Mouse (Mus musculus) heart, postnatal 0 days (tissue): ENCODE data around the gene 4931429L15Rik. TPM values are rescaled to one million over a fixed set of nuclear protein-coding genes. Genes with fewer than 3 reads are reported as not detected.
A peak's percentile ranks its signal among the peaks of the same experiment; 100 is the strongest.

Experiments
- ATAC-seq: fragments of 200-750 bp; cut with Nextera tagmentation; 2 replicates; pipeline ENCODE4 v1.8.0; 2017; ENCODE audit warnings: low read depth, moderate number of reproducible peaks, moderate library complexity; ENCODE audit not compliant: insufficient read depth
- DNase-seq: peaks from one replicate; pipeline ENCODE4 v3.0.0-alpha.2; 2016; ENCODE audit warnings: low spot score
- H3K27ac ChIP-seq: fragments of 300-500 bp; sonication (generic); 2 replicates; pipeline ENCODE4 v1.5.1; 2014; ENCODE audit warnings: low read depth, mild to moderate bottlenecking
- H3K27me3 ChIP-seq: fragments of 300-500 bp; sonication (generic); 2 replicates; pipeline ENCODE4 v1.6.1; 2014; ENCODE audit warnings: low read length, mixed read lengths; ENCODE audit not compliant: control insufficient read depth, insufficient read depth
- H3K36me3 ChIP-seq: fragments of 300-500 bp; sonication (generic); replicated peaks from 2 replicates; pipeline ENCODE4 v1.6.1; 2014; ENCODE audit warnings: low read length, mixed read lengths; ENCODE audit not compliant: control insufficient read depth, insufficient read depth
- H3K4me1 ChIP-seq: fragments of 300-500 bp; sonication (generic); 2 replicates; pipeline ENCODE4 v1.6.1; 2014; ENCODE audit warnings: antibody characterized with exemption; ENCODE audit not compliant: control insufficient read depth, insufficient read depth
- H3K4me2 ChIP-seq: fragments of 300-500 bp; sonication (generic); 2 replicates; pipeline ENCODE4 v1.6.1; 2014; ENCODE audit warnings: low read depth, mild to moderate bottlenecking, low read length, moderate library complexity
- H3K4me3 ChIP-seq: fragments of 300-500 bp; sonication (generic); 2 replicates; pipeline ENCODE4 v1.5.1; 2014; ENCODE audit warnings: low read depth, low read length
- H3K9ac ChIP-seq: fragments of 300-500 bp; sonication (generic); replicated peaks from 2 replicates; pipeline ENCODE4 v1.6.1; 2014; ENCODE audit warnings: low read depth, low read length, mixed read lengths
- H3K9me3 ChIP-seq: fragments of 300-500 bp; sonication (generic); replicated peaks from 2 replicates; pipeline ENCODE4 v1.6.1; 2016; ENCODE audit warnings: low read length; ENCODE audit not compliant: control insufficient read depth
- CTCF ChIP-seq: IDR thresholded peaks from 2 replicates; pipeline ENCODE4 v1.5.1; 2016; ENCODE audit warnings: antibody characterized with exemption, control low read depth, low read depth
- EP300 ChIP-seq: IDR thresholded peaks from 2 replicates; pipeline ENCODE4 v1.6.1; 2016; ENCODE audit warnings: antibody characterized with exemption, low read depth
- WGBS: fragments of 180-500 bp; shearing (Covaris S2); extraction: QIAGEN DNeasy Blood & Tissue Kit; methylation state at CpG from one replicate; pipeline ENCODE4 v1.1.7; 2014; 5-methylcytosine and 5-hydroxymethylcytosine counted together
- polyA plus RNA-seq: library from polyadenylated mRNA; unstranded; fragments of >200 nt; fragmentation: Nextera tagmentation; extraction: Ambion mirVana; gene quantifications from 2 replicates; pipeline ENCODE4 v1.2.1, GENCODE M21; 2015
- total RNA-seq: library from RNA; depleted of rRNA; stranded (reverse); fragments of >200 nt; gene quantifications from 2 replicates; pipeline ENCODE4 v1.2.3, GENCODE M21; 2014; ENCODE audit warnings: low replicate concordance

Gene 4931429L15Rik
- total and polyA plus RNA-seq, 2 experiments from 2014 or later, result not detected

DNA sequence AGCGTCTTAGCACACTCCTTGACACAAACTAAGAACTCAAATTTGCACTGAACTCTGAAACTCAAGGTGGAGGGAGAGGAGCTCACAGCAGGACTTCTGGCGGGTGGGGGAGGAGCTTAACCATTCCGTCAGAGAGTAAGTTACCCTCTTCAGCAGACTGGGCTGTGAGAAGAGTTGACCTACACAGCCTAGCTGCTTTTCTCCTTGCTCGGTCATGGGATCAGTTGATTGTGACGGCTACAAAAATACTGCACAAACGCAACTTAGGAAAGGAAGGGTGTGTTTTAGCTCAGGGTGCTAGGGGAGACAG lies 10.8 kb upstream of the 4931429L15Rik start:
- no peak for ATAC-seq
- Histone ChIP-seq H3K36me3 (no peaks in the 10 kb centered on the region), H3K27me3 (peaks cover 14% of the 10 kb centered on the region; the same call in 1 of the 2 replicates), H3K4me2 (no peak overlapping the region), H3K9me3 (no peaks in the 10 kb centered on the region), H3K4me3 (no peak overlapping the region), H3K4me1 (peaks cover 10% of the 10 kb centered on the region; the same call in 1 of the 2 replicates), H3K27ac (no peak overlapping the region), H3K9ac (no peak overlapping the region)
- no peak for DNase-seq
- no peak for TF ChIP-seq CTCF
- TF ChIP-seq EP300, result no peak
- 33% methylated on average over 6 of the region's 6 CpGs for WGBS

DNA sequence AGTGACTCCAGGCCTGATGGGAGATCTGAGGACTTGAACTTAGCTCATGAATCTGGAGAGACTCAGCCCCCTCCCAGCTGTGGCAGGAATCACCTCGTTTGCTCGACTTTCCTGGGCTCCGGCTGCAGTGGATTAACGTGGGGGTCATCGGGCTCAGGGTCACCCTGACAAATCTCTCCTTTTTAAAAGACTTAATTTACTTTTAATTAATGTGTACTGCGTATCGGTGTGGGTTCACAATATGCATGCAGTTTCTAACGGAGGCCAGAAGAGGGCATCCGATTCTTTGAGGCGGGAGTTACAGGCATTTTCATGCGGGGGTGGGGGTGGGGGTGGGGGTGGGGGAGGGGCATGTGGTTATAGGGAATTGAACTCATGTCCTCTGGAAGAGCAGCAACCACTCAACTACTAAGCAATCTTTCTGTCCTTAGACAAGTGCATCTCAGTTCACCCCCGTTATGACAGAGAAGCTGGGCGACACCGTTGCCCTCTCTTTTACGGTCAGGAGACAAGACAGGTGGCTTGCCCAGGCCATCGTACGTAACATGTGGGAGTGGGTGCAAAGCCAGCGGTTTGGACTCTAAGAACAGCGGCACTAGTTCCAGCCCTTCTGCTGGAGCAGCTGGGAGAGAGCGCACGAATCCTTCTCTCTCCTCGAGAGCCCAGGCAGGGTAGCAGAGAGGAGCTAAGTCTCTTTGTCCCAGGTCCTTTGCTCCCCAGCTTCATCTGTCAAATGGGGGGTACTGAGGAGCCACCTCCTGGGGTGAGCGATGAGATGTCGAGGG lies 10.2 kb upstream of the 4931429L15Rik start:
- Histone ChIP-seq H3K9me3 (no peaks in the 10 kb centered on the region), H3K27me3 (peaks cover 10% of the 10 kb centered on the region; the same call in 1 of the 2 replicates), H3K9ac (no peak overlapping the region), H3K4me3 (peak overlapping the region; percentile 38; the same call in 1 of the 2 replicates), H3K36me3 (no peaks in the 10 kb centered on the region), H3K27ac (no peak overlapping the region), H3K4me1 (peaks cover 10% of the 10 kb centered on the region; the same call in 1 of the 2 replicates), H3K4me2 (peak overlapping the region; percentile 64; the same call in 1 of the 2 replicates)
- WGBS, result 22% methylated on average over 24 of the region's 24 CpGs
- no peak for DNase-seq
- no peak for ATAC-seq
- no peak for TF ChIP-seq CTCF
- TF ChIP-seq EP300, result no peak

DNA sequence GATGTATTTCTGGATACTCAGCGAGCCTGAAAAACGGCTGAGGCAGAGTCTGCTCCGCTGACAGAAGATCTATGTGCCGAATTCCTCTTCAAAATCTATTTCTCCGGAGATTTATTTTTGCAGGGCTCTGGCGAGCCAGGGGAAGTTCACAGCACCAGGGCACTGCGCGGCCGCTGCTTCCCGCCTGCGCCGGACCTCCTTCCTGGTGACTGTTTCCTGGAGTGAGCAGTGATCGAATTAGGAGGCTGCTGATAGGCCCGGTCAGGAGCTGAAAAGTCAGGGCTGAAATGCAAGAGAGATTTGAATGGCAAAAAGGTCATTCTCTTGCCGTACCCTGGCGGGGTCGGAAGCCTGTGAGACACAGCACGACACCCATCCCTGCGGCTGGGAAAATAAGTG lies 9.5 kb upstream of the 4931429L15Rik start:
- DNase-seq, result no peak
- H3K27ac ChIP-seq, result peak overlapping the region; percentile 27; the same call in 1 of the 2 replicates
- peak overlapping the region; percentile 64 for H3K4me2 ChIP-seq
- H3K27me3 ChIP-seq, result 0 out of 2 replicates have a peak, but pooled peaks cover 3% of the 10 kb centered on the region
- peak overlapping the region; percentile 42 for H3K9ac ChIP-seq
- H3K36me3 ChIP-seq, result no peaks in the 10 kb centered on the region
- 4% methylated on average over 19 of the region's 19 CpGs for WGBS
- peaks cover 10% of the 10 kb centered on the region; the same call in 1 of the 2 replicates for H3K4me1 ChIP-seq
- TF ChIP-seq CTCF (no peak), EP300 (no peak)
- peak overlapping the region; percentile 38 for H3K4me3 ChIP-seq
- peak; percentile 68 for ATAC-seq
- H3K9me3 ChIP-seq, result no peaks in the 10 kb centered on the region

DNA sequence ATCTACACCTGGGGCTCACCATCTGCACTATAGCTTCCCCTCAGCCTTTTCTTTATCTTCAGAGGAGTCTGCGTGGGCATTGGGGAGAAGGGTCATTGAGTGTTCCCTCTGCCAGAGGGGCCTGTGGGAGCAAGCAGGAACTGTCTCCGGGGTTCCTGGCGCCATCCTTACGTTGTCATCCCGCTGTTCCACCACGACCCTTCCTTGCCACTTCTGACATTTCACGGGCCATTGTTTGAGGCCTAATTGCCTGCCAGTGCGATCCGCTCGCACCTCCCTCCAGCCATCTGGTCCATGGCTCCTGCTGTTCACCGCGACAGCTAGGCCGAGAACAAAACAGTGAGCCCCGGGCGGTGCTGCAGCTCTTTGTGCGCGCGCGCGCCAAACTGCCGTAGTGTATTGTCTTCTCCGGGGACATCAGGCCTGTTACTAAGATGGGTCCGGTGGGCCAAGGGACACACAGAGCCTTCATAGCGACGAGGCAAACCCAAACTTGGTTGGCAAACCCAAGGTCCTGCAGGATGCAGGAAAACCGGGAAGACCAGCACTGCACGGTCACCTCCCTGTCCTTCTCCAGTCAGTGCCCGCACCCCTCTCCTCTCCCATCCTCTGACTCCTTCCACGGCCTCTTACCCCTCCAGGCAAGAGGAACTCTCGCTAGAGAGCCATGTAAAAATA lies 8.9 kb upstream of the 4931429L15Rik start:
- Histone ChIP-seq H3K36me3 (no peaks in the 10 kb centered on the region), H3K4me3 (peak overlapping the region; percentile 38), H3K4me2 (peak overlapping the region; percentile 64), H3K27ac (peak overlapping the region; percentile 27; the same call in 1 of the 2 replicates), H3K9ac (peak overlapping the region; percentile 42), H3K9me3 (no peaks in the 10 kb centered on the region), H3K27me3 (no peaks in the 10 kb centered on the region), H3K4me1 (peaks cover 10% of the 10 kb centered on the region; the same call in 1 of the 2 replicates)
- ATAC-seq (peak; percentile 37), DNase-seq (no peak)
- TF ChIP-seq CTCF, result no peak
- TF ChIP-seq EP300, result no peak
- WGBS, result 8% methylated on average over 30 of the region's 30 CpGs

DNA sequence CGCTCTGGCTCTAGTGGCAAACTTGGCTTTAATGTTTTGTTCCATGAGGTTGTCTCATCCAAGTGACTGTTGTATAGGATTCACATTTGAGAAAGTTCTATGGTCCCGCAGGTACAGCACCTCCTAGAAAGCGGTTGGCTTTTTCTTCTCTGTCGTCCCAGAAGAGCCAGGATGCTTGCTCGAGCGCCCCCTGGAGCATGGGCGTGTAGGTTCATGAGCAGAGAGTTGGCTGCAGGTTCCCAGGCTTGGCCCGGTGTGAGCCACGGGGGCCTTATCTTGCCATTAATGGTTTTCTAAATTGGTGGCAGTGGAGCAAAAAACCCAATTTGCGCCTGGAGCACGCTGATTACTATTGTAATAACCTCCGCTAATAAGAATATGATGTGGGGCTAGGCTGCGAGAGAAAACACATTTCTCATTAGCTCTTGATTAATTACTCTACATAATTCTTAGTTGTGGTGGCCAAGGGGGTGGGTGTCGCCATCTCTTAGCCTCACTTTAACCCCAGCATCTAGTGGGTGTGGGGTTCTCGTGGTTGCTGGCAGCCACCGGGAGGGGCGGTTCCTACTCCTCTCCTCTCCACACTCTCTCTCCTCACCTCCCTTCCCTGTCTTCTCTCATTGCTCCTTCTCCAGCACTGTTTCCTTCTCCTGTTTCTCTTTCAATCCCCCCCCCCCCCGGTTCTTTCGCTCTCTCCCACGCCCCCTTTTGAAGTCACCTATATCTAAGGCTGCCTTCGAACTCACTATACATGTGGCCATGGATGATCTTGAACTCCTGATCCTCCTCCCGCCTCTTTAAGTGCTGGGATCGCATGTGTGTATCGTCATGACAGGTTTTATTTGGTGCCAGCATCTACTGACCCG lies 8.2 kb upstream of the 4931429L15Rik start:
- peak overlapping the region; percentile 38 for H3K4me3 ChIP-seq
- peak overlapping the region; percentile 42; the same call in 1 of the 2 replicates for H3K9ac ChIP-seq
- DNase-seq, result no peak
- no peak overlapping the region for H3K27ac ChIP-seq
- 77% methylated on average over 25 of the region's 25 CpGs for WGBS
- H3K36me3 ChIP-seq, result no peaks in the 10 kb centered on the region
- peaks cover 10% of the 10 kb centered on the region; the same call in 1 of the 2 replicates for H3K4me1 ChIP-seq
- TF ChIP-seq EP300 (no peak), CTCF (no peak; the same call in 1 of the 2 replicates)
- no peaks in the 10 kb centered on the region for H3K9me3 ChIP-seq
- H3K27me3 ChIP-seq, result no peaks in the 10 kb centered on the region
- H3K4me2 ChIP-seq, result peak overlapping the region; percentile 64
- no peak for ATAC-seq
